Mouse (Mus musculus): Measurements from ENCODE around the gene Kansl1l.
A peak's percentile ranks its signal among the peaks of the same experiment; 100 is the strongest.

Gene Kansl1l

GRCm38 (mm10) chr1:66817865-66818315 is 528 bp upstream of the Kansl1l start:
- DNase-seq (ENCODE audit: low spot score in 2 of 2), result peak; percentile 36 to 44

GRCm38 (mm10) chr1:66816837-66817452 is 417 bp downstream of the Kansl1l start:
- peak; percentile 86 to 90 for DNase-seq (ENCODE audit: low spot score in 2 of 2)

GRCm38 (mm10) chr1:66815941-66816777 is 1.2 kb downstream of the Kansl1l start:
- peak; percentile 45 to 58 for DNase-seq (ENCODE audit: low spot score in 2 of 2)

GRCm38 (mm10) chr1:66814756-66815155 is 2.6 kb downstream of the Kansl1l start:
- no peak for DNase-seq (ENCODE audit: low spot score in 2 of 2)

- DNase-seq (ENCODE audit: low spot score in 2 of 2), result no peak
Observed at GRCm38 (mm10) chr1:66813191-66813590, 4.2 kb downstream of the Kansl1l start.

- DNase-seq (ENCODE audit: low spot score in 2 of 2), result no peak
Observed at GRCm38 (mm10) chr1:66806821-66807220, 10.5 kb downstream of the Kansl1l start.

GRCm38 (mm10) chr1:66805408-66805807 is 12.0 kb downstream of the Kansl1l start:
- DNase-seq (ENCODE audit: low spot score in 2 of 2), result no peak

- no peak for DNase-seq (ENCODE audit: low spot score in 2 of 2)
Observed at GRCm38 (mm10) chr1:66804710-66805109, 12.7 kb downstream of the Kansl1l start.

GRCm38 (mm10) chr1:66797962-66798361 is 19.4 kb downstream of the Kansl1l start:
- DNase-seq (ENCODE audit: low spot score in 2 of 2), result no peak

GRCm38 (mm10) chr1:66792838-66793466 is 24.4 kb downstream of the Kansl1l start:
- DNase-seq (ENCODE audit: low spot score in 2 of 2), result no peak

- DNase-seq (ENCODE audit: low spot score in 2 of 2), result no peak
Observed at GRCm38 (mm10) chr1:66782296-66782695, 35.1 kb downstream of the Kansl1l start.

GRCm38 (mm10) chr1:66781027-66781426 is 36.3 kb downstream of the Kansl1l start:
- no peak for DNase-seq (ENCODE audit: low spot score in 2 of 2)

GRCm38 (mm10) chr1:66778798-66779197 is 38.6 kb downstream of the Kansl1l start:
- DNase-seq (ENCODE audit: low spot score in 2 of 2), result no peak

GRCm38 (mm10) chr1:66777878-66778277 is 39.5 kb downstream of the Kansl1l start:
- DNase-seq (ENCODE audit: low spot score in 2 of 2), result no peak

- no peak for DNase-seq (ENCODE audit: low spot score in 2 of 2)
Observed at GRCm38 (mm10) chr1:66768764-66769163, 48.6 kb downstream of the Kansl1l start.

GRCm38 (mm10) chr1:66730581-66730980 is 86.8 kb downstream of the Kansl1l start:
- no peak for DNase-seq (ENCODE audit: low spot score in 2 of 2)

- DNase-seq (ENCODE audit: low spot score in 2 of 2), result no peak
Observed at GRCm38 (mm10) chr1:66712859-66713258, 104.5 kb downstream of the Kansl1l start.

GRCm38 (mm10) chr1:66704523-66704922 is 112.8 kb downstream of the Kansl1l start:
- DNase-seq (ENCODE audit: low spot score in 2 of 2), result no peak

- no peak for DNase-seq (ENCODE audit: low spot score in 2 of 2)
Observed at GRCm38 (mm10) chr1:66702623-66703345, 114.6 kb downstream of the Kansl1l start.

- DNase-seq (ENCODE audit: low spot score in 2 of 2), result no peak
Observed at GRCm38 (mm10) chr1:66701576-66701940, 115.8 kb downstream of the Kansl1l start.

GRCm38 (mm10) chr1:66700693-66701575 is 116.4 kb downstream of the Kansl1l start, which contains the start of gene Rpe:
Gene Rpe (plus strand): TSS chr1:66700831.
- peak; percentile 92 to 93 for DNase-seq (ENCODE audit: low spot score in 2 of 2)
